Mouse (Mus musculus) heart, embryonic 11.5 days (tissue): Measurements from ENCODE around the gene Ccdc57. TPM values are rescaled to one million over a fixed set of nuclear protein-coding genes. Genes with fewer than 3 reads are reported as not detected.

Source experiments
- ATAC-seq: fragments of 200-750 bp; cut with Nextera tagmentation; replicated peaks from 2 replicates; pipeline ENCODE4 v1.8.0; 2017; ENCODE audit warnings: moderate library complexity; ENCODE audit not compliant: insufficient number of reproducible peaks, low FRiP score, low TSS enrichment
- H3K27ac ChIP-seq: fragments of 300-500 bp; sonication (generic); 2 replicates; pipeline ENCODE4 v1.5.1; 2014; ENCODE audit warnings: mild to moderate bottlenecking, low read depth, low read length
- H3K27me3 ChIP-seq: fragments of 300-500 bp; sonication (generic); 2 replicates; pipeline ENCODE4 v1.6.1; 2014; ENCODE audit warnings: mild to moderate bottlenecking, low read length, mixed read lengths; ENCODE audit not compliant: control insufficient read depth, insufficient read depth
- H3K36me3 ChIP-seq: fragments of 300-500 bp; sonication (generic); 2 replicates; pipeline ENCODE4 v1.6.1; 2014; ENCODE audit warnings: mild to moderate bottlenecking, low read length, moderate library complexity, mixed read lengths; ENCODE audit not compliant: control insufficient read depth, insufficient read depth
- H3K4me1 ChIP-seq: fragments of 300-500 bp; sonication (generic); 2 replicates; pipeline ENCODE4 v1.6.1; 2014; ENCODE audit warnings: low read length; ENCODE audit not compliant: control insufficient read depth, insufficient read depth
- H3K4me2 ChIP-seq: fragments of 300-500 bp; sonication (generic); 2 replicates; pipeline ENCODE4 v1.6.1; 2014; ENCODE audit warnings: mild to moderate bottlenecking, moderate library complexity
- H3K4me3 ChIP-seq: fragments of 300-500 bp; sonication (generic); 2 replicates; pipeline ENCODE4 v1.5.1; 2014; ENCODE audit warnings: low read depth, low read length
- H3K9ac ChIP-seq: fragments of 300-500 bp; sonication (generic); 2 replicates; pipeline ENCODE4 v1.6.1; 2014; ENCODE audit warnings: mild to moderate bottlenecking, low read depth, low read length, moderate library complexity
- H3K9me3 ChIP-seq: fragments of 300-500 bp; sonication (generic); replicated peaks from 2 replicates; pipeline ENCODE4 v1.6.1; 2016; ENCODE audit warnings: low read length; ENCODE audit not compliant: control insufficient read depth
- WGBS: fragments of 180-500 bp; shearing (Covaris S2); extraction: QIAGEN DNeasy Blood & Tissue Kit; methylation state at CpG from one replicate; pipeline ENCODE4 v1.1.7; 2014; ENCODE audit not compliant: insufficient replicate concordance; 5-methylcytosine and 5-hydroxymethylcytosine counted together
- polyA plus RNA-seq: library from polyadenylated mRNA; unstranded; fragments of >200 nt; fragmentation: Nextera tagmentation; extraction: Ambion mirVana; gene quantifications from 2 replicates; pipeline ENCODE4 v1.2.1, GENCODE M21; 2014

The Ccdc57 gene
- polyA plus RNA-seq, result 3.3 and 3.9 TPM in 2 replicates

DNA sequence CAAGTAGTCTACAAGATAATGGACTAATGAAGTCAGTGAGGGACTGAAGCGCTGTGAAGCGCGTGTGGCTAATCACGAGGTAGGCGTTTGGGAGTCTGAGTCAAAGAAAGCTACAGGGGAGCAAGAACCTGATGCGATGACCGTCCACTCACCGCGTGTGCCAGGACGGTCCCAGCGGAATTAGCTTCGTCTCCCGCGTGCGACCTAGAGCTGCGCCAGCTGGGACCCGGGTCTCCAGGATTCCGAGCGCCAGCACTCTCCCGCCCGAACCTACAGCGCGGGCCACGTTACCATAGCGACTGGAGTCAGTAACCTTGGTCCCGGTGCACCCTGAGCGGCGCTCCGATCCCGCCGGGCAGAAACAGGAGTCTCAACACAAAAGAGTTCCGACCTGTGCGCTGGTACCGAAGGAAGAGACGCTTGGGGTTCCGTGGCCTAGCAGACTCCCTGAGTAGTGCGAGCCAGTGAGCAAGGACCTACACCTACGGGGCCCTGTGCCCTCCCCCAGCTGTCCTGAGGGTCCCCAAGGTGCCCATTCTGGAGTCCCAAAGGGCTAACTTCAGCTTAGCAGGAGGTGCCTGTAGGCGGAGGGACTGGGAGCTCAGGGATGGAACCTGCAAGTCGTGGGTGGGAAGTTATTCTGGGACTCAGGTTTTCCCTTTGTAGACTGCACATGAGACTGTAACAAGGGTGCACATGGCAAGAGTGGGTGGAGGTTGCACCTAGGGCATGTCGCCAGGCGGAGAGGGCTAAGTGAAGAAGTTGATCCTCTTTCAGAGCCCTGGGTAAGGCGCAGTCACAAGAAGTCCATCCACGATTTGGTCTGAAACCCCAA, at the start of gene Ccdc57:
Ccdc57 (minus strand) TSS at position 309 of the 835 bp plus-strand sequence.
- no peaks in the 10 kb centered on the region for H3K36me3 ChIP-seq
- peak; percentile 79 for ATAC-seq
- H3K4me1 ChIP-seq, result peaks cover 3% of the 10 kb centered on the region; the same call in 1 of the 2 replicates
- no peaks in the 10 kb centered on the region for H3K27me3 ChIP-seq
- H3K4me2 ChIP-seq, result peak within 1 kb of the TSS; percentile 84
- peak within 1 kb of the TSS; percentile 73 for H3K4me3 ChIP-seq
- H3K9ac ChIP-seq, result peak within 1 kb of the TSS; percentile 87
- WGBS, result 10% methylated on average over 44 of the region's 44 CpGs
- no peaks in the 10 kb centered on the region for H3K9me3 ChIP-seq
- no peak within 1 kb of the TSS for H3K27ac ChIP-seq

- Histone ChIP-seq H3K4me3 (no peak overlapping the region), H3K9ac (no peak overlapping the region), H3K27ac (no peak overlapping the region), H3K27me3 (no peaks in the 10 kb centered on the region), H3K4me1 (peaks cover 13% of the 10 kb centered on the region), H3K9me3 (no peaks in the 10 kb centered on the region), H3K36me3 (peaks cover 20% of the 10 kb centered on the region), H3K4me2 (no peak overlapping the region)
- no peak for ATAC-seq
These were observed 49.8 kb upstream of the Ccdc57 start for GRCm38 (mm10) chr11:120982459-120982858.

DNA sequence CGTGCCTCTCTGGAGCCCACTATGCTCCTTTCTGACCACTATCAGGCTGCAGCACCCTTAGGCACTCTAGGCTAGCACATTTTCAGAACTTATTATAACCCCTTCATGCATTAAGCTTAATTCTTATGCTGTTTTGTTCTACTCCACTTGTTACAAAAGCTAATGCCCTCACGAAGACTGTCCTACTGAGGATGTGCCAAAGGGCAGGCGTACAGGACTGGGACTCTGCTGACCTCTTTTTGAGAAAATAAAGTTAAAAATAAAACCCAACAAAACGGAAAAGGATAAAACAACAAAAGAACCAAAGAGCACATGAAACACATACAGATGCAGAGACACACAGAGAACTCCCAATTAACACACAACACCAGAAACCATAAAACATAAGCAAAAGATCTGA, 49.0 kb upstream of the Ccdc57 start:
- Histone ChIP-seq H3K9ac (no peak overlapping the region), H3K4me2 (no peak overlapping the region), H3K4me1 (peaks cover 13% of the 10 kb centered on the region), H3K9me3 (no peaks in the 10 kb centered on the region), H3K4me3 (no peak overlapping the region), H3K36me3 (peaks cover 26% of the 10 kb centered on the region), H3K27me3 (no peaks in the 10 kb centered on the region), H3K27ac (no peak overlapping the region)
- 90% methylated on average over 4 of the region's 4 CpGs for WGBS
- no peak for ATAC-seq

DNA sequence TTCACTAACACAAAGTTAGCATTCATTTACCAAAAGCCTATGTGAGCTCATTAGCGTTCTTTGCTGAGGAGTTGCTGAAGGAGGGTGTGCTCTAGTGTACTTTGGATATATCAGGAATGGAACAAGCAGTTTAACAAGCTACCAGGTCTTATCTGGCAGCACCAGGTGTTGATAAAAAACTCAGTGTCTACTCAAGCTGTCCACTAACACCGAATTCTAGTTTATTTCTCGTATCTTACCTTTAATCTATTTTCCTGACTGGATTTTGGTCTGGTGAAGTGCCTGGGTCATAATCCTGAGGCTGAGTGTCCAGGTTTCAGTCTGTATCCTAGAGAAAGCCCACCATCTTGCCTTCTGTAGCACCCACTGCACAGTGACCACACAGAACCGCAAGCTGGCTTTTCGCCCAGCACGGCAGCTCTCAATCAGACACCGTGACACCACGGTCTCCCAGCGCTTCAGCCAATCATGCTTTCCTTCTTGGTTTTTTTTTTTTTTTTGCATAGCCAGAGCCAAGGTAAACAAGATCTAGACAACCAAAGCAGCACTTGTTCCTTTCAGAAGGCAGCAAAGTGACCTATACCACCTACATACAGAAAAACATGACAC, 47.9 kb upstream of the Ccdc57 start:
- peak; percentile 55; the same call in 1 of the 2 replicates for ATAC-seq
- Histone ChIP-seq H3K36me3 (peaks cover 21% of the 10 kb centered on the region), H3K4me2 (0 out of 2 replicates have a peak overlapping the region, but pooled peaks have one; percentile 2), H3K27me3 (no peaks in the 10 kb centered on the region), H3K4me3 (no peak overlapping the region), H3K4me1 (peaks cover 13% of the 10 kb centered on the region), H3K27ac (peak overlapping the region; percentile 18; the same call in 1 of the 2 replicates), H3K9ac (no peak overlapping the region), H3K9me3 (no peaks in the 10 kb centered on the region)
- WGBS, result 49% methylated on average over 9 of the region's 9 CpGs

DNA sequence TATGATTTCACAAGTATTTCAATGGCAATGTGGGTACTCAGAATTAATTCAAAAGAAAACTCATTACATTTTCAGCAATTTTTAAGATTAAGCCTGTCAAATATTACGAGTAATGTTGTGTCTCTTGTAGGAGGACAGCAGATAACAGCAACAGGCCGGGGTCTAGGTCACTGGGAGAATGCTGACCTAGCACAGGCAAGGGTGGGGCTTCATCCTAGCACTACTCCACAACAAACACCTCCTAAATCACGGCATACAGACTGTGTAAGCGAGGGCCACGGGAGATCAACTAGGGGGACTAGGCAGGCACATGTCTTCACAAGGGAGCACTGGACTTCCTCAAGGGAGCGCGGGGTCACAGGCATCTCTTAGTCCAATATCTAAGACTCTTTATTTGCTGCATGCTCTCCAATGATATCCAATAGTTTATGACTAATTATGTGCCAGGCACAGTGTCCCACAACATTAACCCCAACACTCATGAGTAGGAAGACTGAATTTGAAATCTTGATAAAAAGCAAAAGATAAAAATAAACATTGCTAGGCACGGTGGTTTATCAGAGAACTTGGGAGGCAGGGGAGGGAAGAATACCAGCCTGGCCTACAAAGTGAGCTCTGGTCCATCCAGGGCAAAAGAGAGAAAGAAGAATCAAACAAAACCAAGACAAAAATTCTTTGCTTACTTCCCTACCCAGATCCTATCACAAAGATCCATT, 47.2 kb upstream of the Ccdc57 start:
- peak overlapping the region; percentile 18; the same call in 1 of the 2 replicates for H3K27ac ChIP-seq

DNA sequence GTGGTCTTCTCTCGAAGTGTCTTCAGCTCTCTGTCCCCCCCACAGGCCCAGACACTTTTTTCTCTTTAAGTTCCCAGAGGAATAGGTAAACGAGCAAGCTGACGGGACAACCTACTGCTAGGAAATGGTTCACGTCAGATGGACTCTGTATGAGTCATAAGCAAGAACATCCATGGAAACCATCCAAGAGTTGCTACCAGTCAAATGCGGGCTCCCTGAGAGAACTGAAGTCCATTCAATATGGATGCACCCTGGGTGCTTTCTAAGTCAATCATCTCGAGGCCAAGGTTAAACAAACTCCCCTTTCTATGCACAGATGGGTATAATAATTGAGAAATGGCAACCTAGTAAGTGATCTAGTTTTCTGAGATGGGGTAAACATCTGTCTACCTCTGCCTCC, 40.6 kb upstream of the Ccdc57 start:
- WGBS, result 83% methylated on average over 6 of the region's 6 CpGs
- Histone ChIP-seq H3K27me3 (no peaks in the 10 kb centered on the region), H3K27ac (no peak overlapping the region), H3K4me3 (no peak overlapping the region), H3K36me3 (peaks cover 57% of the 10 kb centered on the region), H3K4me1 (no peaks in the 10 kb centered on the region), H3K9me3 (no peaks in the 10 kb centered on the region), H3K9ac (no peak overlapping the region), H3K4me2 (no peak overlapping the region)
- no peak for ATAC-seq

More for the DNA sequence above, 47.2 kb upstream of the Ccdc57 start:
- H3K27me3 ChIP-seq, result no peaks in the 10 kb centered on the region
- H3K4me3 ChIP-seq, result no peak overlapping the region
- H3K4me1 ChIP-seq, result peaks cover 10% of the 10 kb centered on the region
- 62% methylated on average over 8 of the region's 8 CpGs for WGBS
- no peaks in the 10 kb centered on the region for H3K9me3 ChIP-seq
- H3K9ac ChIP-seq, result no peak overlapping the region
- ATAC-seq, result no peak
- peaks cover 26% of the 10 kb centered on the region for H3K36me3 ChIP-seq
- 0 out of 2 replicates have a peak overlapping the region, but pooled peaks have one; percentile 2 for H3K4me2 ChIP-seq

DNA sequence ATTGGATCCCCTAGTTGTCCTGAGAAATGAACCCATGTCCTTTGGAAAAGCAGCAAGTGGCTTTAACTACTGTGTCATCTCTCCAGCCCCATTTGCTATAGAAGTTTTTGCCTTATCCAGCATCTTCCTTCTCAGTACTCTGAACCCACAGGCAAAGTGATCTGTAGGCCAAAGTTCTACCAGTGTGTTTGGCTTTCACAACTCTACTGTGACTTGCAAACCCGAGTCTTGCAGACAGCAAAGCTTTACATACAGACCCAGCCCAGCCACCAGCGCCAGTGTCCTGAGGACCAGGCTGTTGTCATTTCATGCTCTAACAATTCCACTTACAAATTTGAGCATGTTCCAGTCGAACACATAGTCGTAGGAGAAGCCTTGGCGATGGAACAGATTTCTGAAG, 38.6 kb upstream of the Ccdc57 start:
- 93% methylated on average over 5 of the region's 5 CpGs for WGBS
- Histone ChIP-seq H3K4me3 (no peak overlapping the region), H3K9ac (no peak overlapping the region), H3K36me3 (peaks cover 61% of the 10 kb centered on the region), H3K27ac (no peak overlapping the region), H3K27me3 (no peaks in the 10 kb centered on the region), H3K4me2 (no peak overlapping the region), H3K9me3 (no peaks in the 10 kb centered on the region), H3K4me1 (no peaks in the 10 kb centered on the region)
- no peak for ATAC-seq

GRCm38 (mm10) chr11:120969742-120970141, 37.1 kb upstream of the Ccdc57 start:
- Histone ChIP-seq H3K9me3 (no peaks in the 10 kb centered on the region), H3K4me2 (no peak overlapping the region), H3K27me3 (no peaks in the 10 kb centered on the region), H3K9ac (no peak overlapping the region), H3K4me1 (peaks cover 3% of the 10 kb centered on the region; the same call in 1 of the 2 replicates), H3K27ac (no peak overlapping the region), H3K4me3 (no peak overlapping the region), H3K36me3 (peaks cover 59% of the 10 kb centered on the region)
- no peak for ATAC-seq
- WGBS, result 92% methylated on average over 5 of the region's 5 CpGs
